Mouse (Mus musculus) heart, adult 18-20 months (tissue): ENCODE measurements around the gene Itpr3. TPM values are rescaled to one million over a fixed set of nuclear protein-coding genes. Genes with fewer than 3 reads are reported as not detected.

ENCODE experiments used
- DNase-seq, 2 experiments: peaks; one replicate each; pipeline ENCODE4 v3.0.0; 2021 to 2022; ENCODE audit warnings: mixed read lengths in 1 of 2
- total RNA-seq, 2 experiments: library from RNA; stranded (reverse); gene quantifications; 2 replicates each; pipeline ENCODE4 v1.2.3; 2021

The Itpr3 gene
- total RNA-seq, 2 experiments from 2014 or later: 4.1 to 5.8 TPM

- no peak for DNase-seq
Measured at GRCm38 (mm10) chr17:27038335-27039050, 18.6 kb upstream of the Itpr3 start.

- no peak for DNase-seq
Measured at GRCm38 (mm10) chr17:27039432-27040102, 17.5 kb upstream of the Itpr3 start.

- no peak for DNase-seq
Measured at GRCm38 (mm10) chr17:27040304-27041045, 16.6 kb upstream of the Itpr3 start.

- DNase-seq: no peak
Measured at GRCm38 (mm10) chr17:27041046-27041786, 15.9 kb upstream of the Itpr3 start.

GRCm38 (mm10) chr17:27041787-27042055 is 15.4 kb upstream of the Itpr3 start:
- no peak for DNase-seq

GRCm38 (mm10) chr17:27042840-27043239 is 14.3 kb upstream of the Itpr3 start:
- DNase-seq: peak in 1 of 2 experiments; percentile 55

- no peak for DNase-seq
Measured at GRCm38 (mm10) chr17:27045164-27045563, 11.9 kb upstream of the Itpr3 start.

- DNase-seq: no peak
Measured at GRCm38 (mm10) chr17:27047762-27048444, 9.2 kb upstream of the Itpr3 start.

GRCm38 (mm10) chr17:27048445-27049239 is 8.5 kb upstream of the Itpr3 start:
- peak in 1 of 2 experiments; percentile 44 for DNase-seq

GRCm38 (mm10) chr17:27050853-27051252 is 6.3 kb upstream of the Itpr3 start:
- no peak for DNase-seq

- peak; percentile 62 to 68 for DNase-seq
Measured at GRCm38 (mm10) chr17:27051514-27051913, 5.6 kb upstream of the Itpr3 start.

- peak; percentile 80 to 90 for DNase-seq
Measured at GRCm38 (mm10) chr17:27056170-27056569, 934 bp upstream of the Itpr3 start.

- no peak for DNase-seq
Measured at GRCm38 (mm10) chr17:27057517-27058055, 482 bp downstream of the Itpr3 start.

- DNase-seq: no peak
Measured at GRCm38 (mm10) chr17:27060698-27061097, 3.6 kb downstream of the Itpr3 start.

- DNase-seq: no peak
Measured at GRCm38 (mm10) chr17:27061727-27062126, 4.6 kb downstream of the Itpr3 start.

- DNase-seq: no peak
Measured at GRCm38 (mm10) chr17:27062684-27063083, 5.6 kb downstream of the Itpr3 start.

- no peak for DNase-seq
Measured at GRCm38 (mm10) chr17:27063717-27064116, 6.6 kb downstream of the Itpr3 start.

GRCm38 (mm10) chr17:27064195-27064594 is 7.1 kb downstream of the Itpr3 start:
- DNase-seq: no peak

- no peak for DNase-seq
Measured at GRCm38 (mm10) chr17:27066065-27066464, 9.0 kb downstream of the Itpr3 start.

- DNase-seq: no peak
Measured at GRCm38 (mm10) chr17:27069071-27069470, 12.0 kb downstream of the Itpr3 start.

GRCm38 (mm10) chr17:27070913-27071312 is 13.8 kb downstream of the Itpr3 start:
- no peak for DNase-seq
